Mouse (Mus musculus) embryonic stem cell, embryonic (primary cell): ENCODE results near the gene Extl2.

Experiments
- CTCF ChIA-PET, 4 experiments: fragments of 300-600 bp in 2 of 4; fragments of 350-600 bp in 2 of 4; sonication (Branson Sonifier 250); formaldehyde crosslinking; loops; one replicate each; lab custom pipeline; 2022; ENCODE audit warnings: inconsistent platforms in 2 of 4; lab: Charles Lee
- POLR2A ChIA-PET, 4 experiments: fragments of 300-600 bp in 2 of 4; fragments of 350-600 bp in 2 of 4; sonication (Branson Sonifier 250); formaldehyde crosslinking; loops; one replicate each; lab custom pipeline; 2022; ENCODE audit warnings: antibody characterized with exemption in 4 of 4, inconsistent platforms in 1 of 4; lab: Charles Lee

Gene Extl2

DNA sequence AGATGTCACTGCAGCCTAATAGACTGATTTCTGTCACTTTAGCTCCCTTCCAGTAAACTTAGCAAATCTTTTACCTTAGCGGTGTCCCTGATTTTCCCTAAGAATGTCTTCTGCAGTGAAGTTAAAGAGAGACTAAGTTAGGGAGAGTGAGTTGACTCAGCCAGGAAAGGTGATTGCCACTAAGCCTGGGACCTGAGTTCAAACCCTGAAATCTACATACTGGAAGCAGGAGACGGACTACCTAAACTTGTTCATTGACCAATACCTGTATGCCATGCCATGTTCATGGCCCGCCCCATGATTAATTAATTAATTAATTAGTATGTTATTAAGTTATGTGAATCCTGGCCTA, 26.6 kb downstream of the Extl2 start:
- CTCF ChIA-PET, result interaction anchor here in 3 of 4 experiments (0.6 to 1.8 kb wide), 12 partner anchors 204 to 718 kb away, joined by 3 to 25 read pairs (median 4); no protein-coding TSS in a partner anchor
- POLR2A ChIA-PET, result interaction anchor here in 3 of 4 experiments (0.6 to 1.0 kb wide), 4 partner anchors 14 to 298 kb away, joined by 3 read pairs; partner anchors contain the start of genes Extl2 (in 1 of the 3) and Slc30a7 (in 1 of the 3)

DNA sequence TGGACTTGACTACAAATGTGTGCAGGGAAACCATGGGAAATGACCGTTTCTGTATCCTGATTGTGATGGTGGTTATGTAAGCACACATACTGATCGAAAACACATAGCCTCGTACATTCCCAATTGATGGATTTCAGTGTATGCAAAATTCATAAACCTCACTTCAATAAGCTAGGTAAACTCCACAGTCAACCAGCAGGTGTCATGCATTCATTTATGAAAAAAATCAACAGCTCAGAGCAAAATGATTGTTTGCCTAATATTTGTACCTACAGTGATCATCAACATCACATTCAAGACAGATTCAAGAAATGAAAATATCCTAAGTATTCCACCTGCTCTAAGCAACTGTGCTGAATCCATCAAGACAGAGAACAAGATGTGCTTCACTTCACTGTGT, 33.5 kb downstream of the Extl2 start:
- POLR2A ChIA-PET, result no interaction called here
- CTCF ChIA-PET, result interaction anchor here in 2 of 4 experiments (1.0 to 2.5 kb wide), 2 partner anchors 197 to 287 kb away, joined by 3 to 11 read pairs; no protein-coding TSS in a partner anchor

DNA sequence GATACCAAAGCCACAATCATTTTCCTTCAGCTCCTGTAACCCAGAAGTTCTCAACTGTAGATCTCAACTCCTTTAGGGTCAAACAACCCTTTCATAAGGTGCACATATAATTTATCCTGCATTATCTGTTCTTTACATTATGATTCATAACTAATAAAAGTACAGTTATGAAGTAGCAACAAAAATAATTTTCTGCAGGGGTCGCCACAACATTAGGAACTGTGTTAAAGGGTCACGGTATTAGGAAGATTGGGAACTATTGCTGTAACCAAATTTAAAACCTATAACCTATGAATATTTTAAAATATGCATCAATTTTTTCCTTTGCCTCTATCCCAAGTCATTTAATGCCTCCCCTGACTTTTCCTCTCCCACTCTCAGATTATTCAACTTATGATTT, 38.7 kb downstream of the Extl2 start:
- ChIA-PET POLR2A (no interaction called here), CTCF (no interaction called here)

DNA sequence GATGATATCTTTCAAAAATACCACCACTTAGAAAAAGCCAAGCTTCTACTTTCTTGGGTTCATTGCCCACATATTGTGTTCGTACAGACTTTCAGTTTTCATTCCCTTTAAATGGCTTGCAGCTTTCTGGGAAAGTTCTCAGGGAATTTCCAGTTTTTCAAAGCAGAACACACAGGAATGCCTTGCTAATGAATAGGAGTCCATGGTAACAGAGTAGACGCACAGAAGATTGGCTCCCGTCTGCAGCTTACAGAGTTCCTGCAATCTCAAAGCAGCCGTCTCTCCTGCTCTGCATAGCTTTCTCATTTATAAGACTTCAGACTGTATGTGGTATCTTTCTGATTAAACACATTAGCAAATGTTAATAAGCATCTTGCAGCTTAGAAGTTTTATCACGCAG, 39.8 kb downstream of the Extl2 start:
- CTCF ChIA-PET, result no interaction called here
- POLR2A ChIA-PET, result no interaction called here

DNA sequence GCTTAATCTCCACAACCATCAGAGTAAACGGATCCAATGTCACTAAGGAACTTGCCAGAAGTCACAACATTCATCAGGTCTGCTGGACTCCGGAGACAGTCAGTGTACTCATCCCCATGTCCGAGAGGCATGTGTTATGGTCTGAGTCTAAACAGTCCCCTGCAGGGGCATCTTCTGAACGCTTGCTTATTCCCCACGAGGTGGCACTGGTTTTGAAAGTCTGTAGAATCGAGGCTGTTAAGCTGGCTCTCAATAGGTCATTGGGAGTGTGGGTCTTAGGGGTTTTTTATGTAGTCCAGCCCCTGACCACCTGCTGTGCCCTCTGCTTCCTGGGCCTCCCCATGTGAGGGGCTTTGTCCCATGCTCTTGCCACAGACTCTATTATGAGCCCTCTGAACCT, 49.8 kb downstream of the Extl2 start:
- POLR2A ChIA-PET, result no interaction called here

DNA sequence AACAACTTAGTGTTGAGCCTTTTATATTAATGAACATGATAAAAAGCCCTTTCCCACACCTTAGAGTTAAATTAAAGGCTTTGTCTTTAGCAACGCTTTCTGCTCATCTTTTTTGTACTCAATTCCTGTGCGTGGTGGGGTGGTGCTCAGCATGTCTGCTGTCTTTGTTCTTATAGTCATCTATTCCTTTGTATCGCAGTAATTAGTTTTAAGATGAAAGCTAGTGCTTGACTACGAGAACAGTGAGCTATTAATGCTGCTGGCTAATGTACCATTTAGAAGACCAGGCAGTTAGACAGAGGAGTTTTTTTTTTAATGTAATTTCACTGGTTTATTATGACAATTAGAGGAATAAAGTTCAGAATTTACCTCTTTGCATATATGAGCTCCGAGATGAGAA, 53.1 kb downstream of the Extl2 start:
- ChIA-PET POLR2A (no interaction called here), CTCF (no interaction called here)

More for the DNA sequence above, 49.8 kb downstream of the Extl2 start:
- CTCF ChIA-PET, result no interaction called here

DNA sequence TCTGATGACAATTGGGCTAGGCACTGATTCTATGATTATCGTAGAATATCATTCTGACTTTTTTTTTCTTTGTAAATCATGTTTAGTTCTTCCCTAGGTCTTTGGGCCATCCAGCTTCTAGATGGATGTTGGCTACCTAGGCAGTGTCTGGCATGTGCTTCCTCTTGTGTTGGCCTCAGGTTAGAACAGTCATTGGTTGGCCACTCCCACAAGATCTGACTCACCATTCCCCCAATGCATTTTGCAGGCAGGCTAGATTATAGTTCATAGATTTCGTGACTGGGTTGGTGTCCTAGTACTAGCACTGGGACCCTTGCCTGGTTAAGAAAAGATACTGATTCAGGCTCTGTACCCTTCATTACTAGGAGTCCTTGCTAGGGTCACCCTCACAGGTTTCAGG, 54.9 kb downstream of the Extl2 start:
- CTCF ChIA-PET, result no interaction called here
- POLR2A ChIA-PET, result no interaction called here

DNA sequence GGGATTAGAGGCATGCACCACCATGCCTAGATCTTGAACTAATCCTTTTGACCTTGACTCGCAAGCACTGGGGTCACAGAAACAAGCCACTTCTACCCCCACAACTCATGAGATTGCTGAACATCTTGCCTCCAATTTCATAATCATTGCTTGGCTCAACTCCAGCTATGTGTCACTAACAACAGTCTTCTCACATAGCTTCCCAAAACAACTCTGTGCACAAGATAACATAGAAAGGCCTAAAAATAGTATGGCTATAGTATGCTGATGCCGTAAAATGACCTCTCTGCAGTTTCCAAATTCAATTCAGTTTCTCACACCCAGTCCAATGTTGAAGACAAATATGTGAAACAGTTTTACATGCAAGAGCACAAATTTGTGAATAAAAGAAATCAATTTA, 65.3 kb downstream of the Extl2 start:
- ChIA-PET POLR2A (no interaction called here), CTCF (no interaction called here)

DNA sequence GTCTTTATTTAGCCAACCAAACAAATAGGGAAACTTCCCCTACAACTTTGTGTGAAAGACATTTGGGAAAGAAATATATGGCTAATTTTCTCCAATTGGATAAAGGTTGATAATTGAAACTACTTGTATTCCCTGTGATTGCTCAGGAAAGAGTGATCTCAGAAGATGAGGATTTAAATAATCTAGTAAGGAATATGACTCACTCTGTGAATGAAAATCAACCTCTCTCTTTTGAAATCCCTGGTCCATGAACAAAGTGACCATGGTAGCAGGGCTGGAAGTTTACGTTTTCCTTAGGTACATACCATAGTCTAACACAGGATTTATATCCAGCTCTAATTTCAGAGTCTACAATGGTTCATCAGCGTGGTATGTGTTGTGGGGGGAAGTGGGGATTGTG, 69.5 kb downstream of the Extl2 start:
- ChIA-PET POLR2A (interaction anchor here in 1 of 4 experiments (0.7 kb wide), 1 partner anchor 12 kb away, joined by 3 read pairs; no protein-coding TSS in a partner anchor), CTCF (no interaction called here)

DNA sequence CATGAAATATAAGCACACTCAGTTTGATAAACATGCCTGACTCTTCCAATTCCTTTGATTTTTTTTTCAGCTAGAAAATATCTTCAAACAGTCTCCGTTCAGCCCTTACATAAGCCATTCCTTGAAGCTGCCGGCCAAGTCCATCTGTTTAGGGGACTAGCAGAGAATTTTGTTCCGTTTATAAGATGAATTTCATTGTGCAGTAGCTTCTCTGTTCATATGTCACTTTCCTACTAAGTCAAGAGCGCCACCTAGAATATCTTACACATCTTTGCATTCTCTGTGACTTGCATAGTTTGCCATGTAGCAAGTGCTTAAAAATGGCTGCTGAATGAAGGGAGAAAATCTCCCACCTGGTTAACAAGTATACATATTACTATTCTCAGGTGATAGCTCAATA, 71.2 kb downstream of the Extl2 start:
- POLR2A ChIA-PET, result interaction anchor here in 1 of 4 experiments (0.6 to 0.7 kb wide), 3 partner anchors 54 to 274 kb away, joined by 3 to 6 read pairs (median 3); no protein-coding TSS in a partner anchor
- CTCF ChIA-PET, result interaction anchor here in 1 of 4 experiments (0.5 kb wide), 1 partner anchor 567 kb away, joined by 3 read pairs; no protein-coding TSS in a partner anchor
